13 mouse cellular contexts compared by ENCODE assay signal in genomic region chr12:82805167-82805566, GRCm38 (mm10).
"Had no signal": no experiment of that assay in that cellular context is flagged by ENCODE, and none has a peak within 500 bp of the region (broad histone marks: within the 10 kb centered on the region; RNA-seq: fewer than 3 reads in every experiment).

No protein-coding gene starts in this region.

- DNase-seq: kidney, adult 8-10 months; lung, embryonic 14.5 days; lung, postnatal 10 days; lung, postnatal 4 days; midbrain, embryonic 14.5 days; right cerebral cortex, postnatal 25 days; thymus, postnatal 4 days had no signal

- ATAC-seq: liver, embryonic 12.5 days had no signal

- H3K27ac ChIP-seq: limb, embryonic 13.5 days; liver, embryonic 12.5 days; midbrain, embryonic 10.5 days; neural tube, embryonic 15.5 days; stomach, postnatal 0 days had no signal

- H3K4me3 ChIP-seq: limb, embryonic 13.5 days; liver, embryonic 12.5 days; midbrain, embryonic 10.5 days; myocyte; neural tube, embryonic 15.5 days had no signal
